ENCODE assay signal across 11 mouse cellular contexts in genomic region chr4:150473437-150474070, GRCm38 (mm10).
DNase-seq lines count a peak whose midpoint lies in the region; ATAC-seq and TF ChIP-seq lines count a peak whose summit lies in the region.
"Had no signal": no experiment of that assay in that cellular context is flagged by ENCODE, and none has a peak within 500 bp of the region (broad histone marks: within the 10 kb centered on the region; RNA-seq: fewer than 3 reads in every experiment).

No protein-coding gene starts in this region.

- no peaks in the 10 kb centered on the region for H3K9me3 ChIP-seq in heart, embryonic 12.5 days (replicated peaks)
- H3K9me3 ChIP-seq in limb, embryonic 15.5 days: no peaks in the 10 kb centered on the region
- no peaks in the 10 kb centered on the region for H3K9me3 ChIP-seq in limb, embryonic 10.5 days (replicated peaks)
- H3K9me3 ChIP-seq in liver, postnatal 0 days (ENCODE audit: low read length): no peaks in the 10 kb centered on the region

- H3K36me3 ChIP-seq in heart, embryonic 12.5 days: peaks cover 14% of the 10 kb centered on the region
- H3K36me3 ChIP-seq in limb, embryonic 15.5 days: peaks cover 26% of the 10 kb centered on the region
- H3K36me3 ChIP-seq in limb, embryonic 10.5 days: peaks cover 85% of the 10 kb centered on the region
- H3K36me3 ChIP-seq in liver, postnatal 0 days (replicated peaks; ENCODE audit: insufficient read depth, low read length): peaks cover 6% of the 10 kb centered on the region

- no peak for TF ChIP-seq EP300 in liver, postnatal 0 days (IDR thresholded peaks at IDR 0.05; ENCODE audit: low read depth)

- TF ChIP-seq POLR2A in bone marrow macrophage, adult 2 months (IDR thresholded peaks at IDR 0.05; ENCODE audit: borderline replicate concordance, low read depth, low read length): no peak

- H3K4me3 ChIP-seq in heart, embryonic 12.5 days: no peak overlapping the region
- no peak overlapping the region for H3K4me3 ChIP-seq in limb, embryonic 15.5 days
- no peak overlapping the region for H3K4me3 ChIP-seq in limb, embryonic 10.5 days
- H3K4me3 ChIP-seq in bone marrow macrophage, adult 2 months (ENCODE audit: insufficient read depth, low read length): no peak overlapping the region
- H3K4me3 ChIP-seq in liver, postnatal 0 days (ENCODE audit: low read depth, low read length): no peak overlapping the region

- TF ChIP-seq CTCF in bone marrow macrophage, adult 2 months (IDR thresholded peaks at IDR 0.05; ENCODE audit: low read depth, low read length): no peak
- no peak for TF ChIP-seq CTCF in liver, postnatal 0 days (IDR thresholded peaks at IDR 0.05; ENCODE audit: low read depth)

- H3K9ac ChIP-seq in heart, embryonic 12.5 days: no peak overlapping the region
- H3K9ac ChIP-seq in limb, embryonic 15.5 days: no peak overlapping the region
- no peak overlapping the region for H3K9ac ChIP-seq in liver, postnatal 0 days (replicated peaks)
- H3K9ac ChIP-seq: lung, embryonic 14.5 days had no signal

- H3K4me2 ChIP-seq in heart, embryonic 12.5 days: no peak overlapping the region
- no peak overlapping the region for H3K4me2 ChIP-seq in limb, embryonic 15.5 days
- no peak overlapping the region for H3K4me2 ChIP-seq in liver, postnatal 0 days (ENCODE audit: low read depth, low read length)
- H3K4me2 ChIP-seq: lung, embryonic 14.5 days had no signal

- WGBS in heart, embryonic 12.5 days: 76% methylated on average over 4 of the region's 4 CpGs
- 92% methylated on average over 4 of the region's 4 CpGs for WGBS in limb, embryonic 15.5 days
- 93% methylated on average over 4 of the region's 4 CpGs for WGBS in limb, embryonic 10.5 days
- 84% methylated on average over 4 of the region's 4 CpGs for WGBS in liver, postnatal 0 days (ENCODE audit: insufficient replicate concordance)

- intact Hi-C loops in heart, postnatal 10 days (cut with DNase I): no loop called here

- H3K4me1 ChIP-seq in heart, embryonic 12.5 days (replicated peaks): peaks cover 59% of the 10 kb centered on the region
- no peaks in the 10 kb centered on the region for H3K4me1 ChIP-seq in limb, embryonic 15.5 days
- 0 out of 2 replicates have a peak, but pooled peaks cover 2% of the 10 kb centered on the region for H3K4me1 ChIP-seq in limb, embryonic 10.5 days
- peaks cover 29% of the 10 kb centered on the region for H3K4me1 ChIP-seq in bone marrow macrophage, adult 2 months (ENCODE audit: control insufficient read depth, insufficient read depth, low read length)
- peaks cover 5% of the 10 kb centered on the region; the same call in 1 of the 2 replicates for H3K4me1 ChIP-seq in liver, postnatal 0 days (ENCODE audit: insufficient read depth)

- no peaks in the 10 kb centered on the region for H3K27me3 ChIP-seq in heart, embryonic 12.5 days (replicated peaks)
- no peaks in the 10 kb centered on the region for H3K27me3 ChIP-seq in limb, embryonic 15.5 days
- no peaks in the 10 kb centered on the region for H3K27me3 ChIP-seq in limb, embryonic 10.5 days (ENCODE audit: low read depth, poor library complexity, severe bottlenecking)
- H3K27me3 ChIP-seq in liver, postnatal 0 days (ENCODE audit: insufficient read depth, low read length): no peaks in the 10 kb centered on the region

- ATAC-seq in heart, embryonic 12.5 days (ENCODE audit: insufficient number of reproducible peaks, low FRiP score): no peak
- no peak for ATAC-seq in limb, embryonic 15.5 days (ENCODE audit: insufficient number of reproducible peaks, low FRiP score, low TSS enrichment, low read depth)
- no peak for ATAC-seq in liver, postnatal 0 days

- peak overlapping the region; percentile 73 for H3K27ac ChIP-seq in heart, embryonic 12.5 days (ENCODE audit: poor library complexity, severe bottlenecking)
- 0 out of 2 replicates have a peak overlapping the region, but pooled peaks have one; percentile 17 for H3K27ac ChIP-seq in limb, embryonic 15.5 days
- no peak overlapping the region for H3K27ac ChIP-seq in limb, embryonic 10.5 days
- H3K27ac ChIP-seq in bone marrow macrophage, adult 2 months (ENCODE audit: insufficient read depth, low read depth, low read length): peak overlapping the region; percentile 39
- peak overlapping the region; percentile 39 for H3K27ac ChIP-seq in liver, postnatal 0 days (ENCODE audit: low read depth)

- DNase-seq in heart, postnatal 10 days: no peak
- DNase-seq in limb, embryonic 10.5 days (ENCODE audit: low spot score): no peak
- DNase-seq in liver, postnatal 0 days: no peak
- no peak for DNase-seq in adrenal gland, postnatal 25 days
- no peak for DNase-seq in adrenal gland, adult 2 months
- DNase-seq: gastrocnemius, postnatal 14 days; kidney, adult 18-20 months; lung, embryonic 14.5 days had no signal
